Mouse (Mus musculus) E14TG2a.4 (cell line): ENCODE data around the gene Olfr510.
"Not testable (repeated sequence)": the region's sequence is repeated elsewhere in the genome, so short reads cannot be mapped to it uniquely, and the experiment has no call there.

ENCODE experiments used
- H3K27me3 ChIP-seq: 2 replicates; pipeline ENCODE4 v1.6.1; 2014; ENCODE audit warnings: low read length, control low read depth; ENCODE audit not compliant: insufficient read depth
- H3K36me3 ChIP-seq: 2 replicates; pipeline ENCODE4 v1.6.1; 2014; ENCODE audit warnings: low read length, control low read depth; ENCODE audit not compliant: insufficient read depth
- H3K4me1 ChIP-seq: replicated peaks from 2 replicates; pipeline ENCODE4 v1.6.1; 2014; ENCODE audit warnings: low read depth, low read length, control low read depth
- H3K4me3 ChIP-seq: replicated peaks from 2 replicates; pipeline ENCODE4 v1.5.1; 2014; ENCODE audit warnings: mild to moderate bottlenecking, low read length
- H3K9me3 ChIP-seq: 2 replicates; pipeline ENCODE4 v1.6.1; 2014; ENCODE audit warnings: low read length, control low read depth
- CTCF ChIP-seq: conservative IDR thresholded peaks from 2 replicates; pipeline ENCODE4 v1.5.1; 2014; ENCODE audit warnings: low read length
- NANOG ChIP-seq: IDR thresholded peaks from 2 replicates; pipeline ENCODE4 v1.6.1; 2014; ENCODE audit warnings: borderline replicate concordance, low read length, mixed read lengths
- POU5F1 ChIP-seq: IDR thresholded peaks from 2 replicates; pipeline ENCODE4 v1.6.1; 2014; ENCODE audit warnings: low read length, borderline replicate concordance

The Olfr510 gene

GRCm38 (mm10) chr7:108666118-108666517 is at the start of gene Olfr510:
Olfr510 (plus strand) TSS chr7:108666418.
- Histone ChIP-seq H3K4me1 (peaks cover 12% of the 10 kb centered on the region), H3K36me3 (peaks cover 2% of the 10 kb centered on the region), H3K27me3 (no peaks in the 10 kb centered on the region), H3K4me3 (no peak within 1 kb of the TSS), H3K9me3 (peaks cover 16% of the 10 kb centered on the region)
- TF ChIP-seq NANOG (no peak), CTCF (no peak), POU5F1 (no peak)

GRCm38 (mm10) chr7:108616781-108617180 is 49.4 kb upstream of the Olfr510 start:
- H3K36me3 ChIP-seq, H3K4me1 ChIP-seq, H3K27me3 ChIP-seq, H3K4me3 ChIP-seq: not testable (repeated sequence)
- peak; percentile 48; the same call in 1 of the 2 replicates for TF ChIP-seq NANOG
- H3K9me3 ChIP-seq = peaks cover 32% of the 10 kb centered on the region

GRCm38 (mm10) chr7:108621514-108621913 is 44.7 kb upstream of the Olfr510 start, which contains the start of gene Olfr507:
Olfr507 (plus strand) TSS chr7:108621814.
- Histone ChIP-seq H3K4me1 (peaks cover 7% of the 10 kb centered on the region; the same call in 1 of the 2 replicates), H3K36me3 (no peaks in the 10 kb centered on the region), H3K27me3 (no peaks in the 10 kb centered on the region), H3K4me3 (no peak within 1 kb of the TSS), H3K9me3 (peaks cover 11% of the 10 kb centered on the region)
- TF ChIP-seq CTCF (no peak), POU5F1 (no peak), NANOG (no peak)

- Histone ChIP-seq H3K4me3 (no peak within 1 kb of the TSS), H3K36me3 (no peaks in the 10 kb centered on the region), H3K27me3 (no peaks in the 10 kb centered on the region), H3K4me1 (no peaks in the 10 kb centered on the region), H3K9me3 (peaks cover 13% of the 10 kb centered on the region)
- TF ChIP-seq POU5F1 = no peak
- TF ChIP-seq CTCF = no peak
- no peak for TF ChIP-seq NANOG
These were observed 36.5 kb upstream of the Olfr510 start, which contains the start of gene Olfr508 for GRCm38 (mm10) chr7:108629694-108630093. Olfr508 (plus strand) TSS chr7:108629994.

- H3K9me3 ChIP-seq = peaks cover 6% of the 10 kb centered on the region; the same call in 1 of the 2 replicates
- H3K27me3 ChIP-seq = no peaks in the 10 kb centered on the region
- H3K4me3 ChIP-seq = no peak within 1 kb of the TSS
- TF ChIP-seq CTCF = no peak
- TF ChIP-seq POU5F1 = no peak
- TF ChIP-seq NANOG = no peak
- H3K36me3 ChIP-seq = no peaks in the 10 kb centered on the region
- no peaks in the 10 kb centered on the region for H3K4me1 ChIP-seq
These were observed 14.4 kb upstream of the Olfr510 start, which contains the start of gene Olfr509 for GRCm38 (mm10) chr7:108651806-108652205. Olfr509 (minus strand) TSS chr7:108651906.

DNA sequence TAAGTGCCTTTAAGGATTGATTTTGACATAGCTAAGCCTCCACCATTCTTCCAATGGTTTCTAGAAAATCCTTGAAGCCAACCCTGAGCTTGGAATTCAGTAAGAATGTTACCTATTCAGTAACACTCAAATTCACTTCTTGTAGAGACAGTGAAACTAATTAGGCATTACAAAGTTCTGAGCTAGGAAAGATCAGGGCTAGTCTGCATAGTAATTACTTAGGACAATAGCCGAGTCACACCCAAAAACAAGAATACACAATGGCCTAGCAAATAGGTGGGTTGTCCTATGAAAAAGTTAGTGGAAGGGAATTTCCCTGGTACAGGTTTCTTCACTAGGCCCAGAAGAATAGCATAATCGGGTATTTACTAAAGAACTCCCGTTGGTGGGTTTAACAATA is 3.8 kb upstream of the Olfr510 start:
- Histone ChIP-seq H3K4me3 (no peak overlapping the region), H3K36me3 (peaks cover 4% of the 10 kb centered on the region), H3K4me1 (peaks cover 12% of the 10 kb centered on the region), H3K9me3 (peaks cover 9% of the 10 kb centered on the region), H3K27me3 (no peaks in the 10 kb centered on the region)
- peak; percentile 97 for TF ChIP-seq NANOG
- TF ChIP-seq POU5F1 = no peak

DNA sequence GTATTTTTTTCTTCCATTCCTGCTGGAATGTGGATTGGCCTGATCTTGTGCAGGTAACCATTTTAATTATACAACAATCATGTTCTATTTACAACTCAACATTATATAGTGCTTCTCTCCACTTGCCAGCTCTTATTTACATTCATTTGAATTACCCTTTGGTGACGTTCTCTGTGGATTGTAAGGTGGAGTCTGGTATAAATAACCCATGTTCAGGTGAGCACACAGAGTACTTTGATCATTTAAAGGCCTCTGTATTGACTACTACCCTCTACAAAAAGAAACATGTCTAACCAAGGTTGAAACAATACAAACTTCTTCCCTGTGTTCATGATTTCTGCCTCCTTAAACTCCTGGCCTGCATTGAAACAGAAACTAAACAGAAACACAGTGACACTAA is 4.8 kb downstream of the Olfr510 start:
- TF ChIP-seq NANOG (no peak), CTCF (no peak), POU5F1 (no peak)
- no peak overlapping the region for H3K4me3 ChIP-seq
- H3K4me1 ChIP-seq = no peaks in the 10 kb centered on the region
- peaks cover 4% of the 10 kb centered on the region for H3K36me3 ChIP-seq
- H3K27me3 ChIP-seq = no peaks in the 10 kb centered on the region
- peaks cover 63% of the 10 kb centered on the region for H3K9me3 ChIP-seq

- Histone ChIP-seq H3K4me3 (peak overlapping the region; percentile 23), H3K27me3 (no peaks in the 10 kb centered on the region), H3K9me3 (peaks cover 48% of the 10 kb centered on the region), H3K36me3 (no peaks in the 10 kb centered on the region), H3K4me1 (peaks cover 19% of the 10 kb centered on the region)
- TF ChIP-seq POU5F1 (no peak), CTCF (no peak), NANOG (no peak)
These were observed 12.7 kb downstream of the Olfr510 start for GRCm38 (mm10) chr7:108678886-108679285.

GRCm38 (mm10) chr7:108713020-108713419 is 46.8 kb downstream of the Olfr510 start, which contains the start of gene Olfr512:
Olfr512 (plus strand) TSS chr7:108713320.
- Histone ChIP-seq H3K9me3 (peaks cover 11% of the 10 kb centered on the region), H3K4me3 (no peak within 1 kb of the TSS), H3K27me3 (no peaks in the 10 kb centered on the region), H3K4me1 (no peaks in the 10 kb centered on the region), H3K36me3 (no peaks in the 10 kb centered on the region)
- no peak for TF ChIP-seq NANOG
- no peak for TF ChIP-seq POU5F1
- TF ChIP-seq CTCF = no peak
